Mouse (Mus musculus): ENCODE results near the gene Mrpl35. TPM values are rescaled to one million over a fixed set of nuclear protein-coding genes. Genes with fewer than 3 reads are reported as not detected.
A peak's percentile ranks its signal among the peaks of the same experiment; 100 is the strongest.

The Mrpl35 gene
- polyA plus RNA-seq, 1 experiment = 60.8 TPM

- Histone ChIP-seq H3K9ac (ENCODE audit: low read depth, poor library complexity, severe bottlenecking) (no peak overlapping the region), H3K27ac (ENCODE audit: insufficient read depth, low read length) (no peak overlapping the region), H3K9me3 (replicated peaks; ENCODE audit: control insufficient read depth, insufficient read depth, low read length, poor library complexity, severe bottlenecking) (no peaks in the 10 kb centered on the region), H3K36me3 (ENCODE audit: control insufficient read depth, insufficient read depth, low read length, poor library complexity, severe bottlenecking) (no peaks in the 10 kb centered on the region), H3K4me1 (ENCODE audit: control insufficient read depth, insufficient read depth, low read length) (no peaks in the 10 kb centered on the region), H3K27me3 (ENCODE audit: control insufficient read depth, insufficient read depth, low read length, poor library complexity, severe bottlenecking) (no peaks in the 10 kb centered on the region), H3K4me3 (ENCODE audit: low read depth, low read length) (no peak overlapping the region)
- TF ChIP-seq POLR2A (IDR thresholded peaks at IDR 0.05; ENCODE audit: insufficient read depth, low read length) (no peak), CTCF (IDR thresholded peaks at IDR 0.05; ENCODE audit: low read depth, low read length) (no peak), EP300 (IDR thresholded peaks at IDR 0.05; ENCODE audit: insufficient read depth, low read depth, low read length) (no peak)
Observed at GRCm38 (mm10) chr6:71772156-71772555, 54.6 kb downstream of the Mrpl35 start.

GRCm38 (mm10) chr6:71771282-71771681 lies 55.5 kb downstream of the Mrpl35 start:
- H3K9me3 ChIP-seq (replicated peaks; ENCODE audit: control insufficient read depth, insufficient read depth, low read length, poor library complexity, severe bottlenecking) = no peaks in the 10 kb centered on the region
- no peak overlapping the region for H3K4me3 ChIP-seq (ENCODE audit: low read depth, low read length)
- no peak overlapping the region for H3K27ac ChIP-seq (ENCODE audit: insufficient read depth, low read length)
- no peak overlapping the region for H3K9ac ChIP-seq (ENCODE audit: low read depth, poor library complexity, severe bottlenecking)
- H3K4me1 ChIP-seq (ENCODE audit: control insufficient read depth, insufficient read depth, low read length) = no peaks in the 10 kb centered on the region
- H3K36me3 ChIP-seq (ENCODE audit: control insufficient read depth, insufficient read depth, low read length, poor library complexity, severe bottlenecking) = no peaks in the 10 kb centered on the region
- TF ChIP-seq EP300 (IDR thresholded peaks at IDR 0.05; ENCODE audit: insufficient read depth, low read depth, low read length) (no peak), POLR2A (IDR thresholded peaks at IDR 0.05; ENCODE audit: insufficient read depth, low read length) (no peak)
- no peaks in the 10 kb centered on the region for H3K27me3 ChIP-seq (ENCODE audit: control insufficient read depth, insufficient read depth, low read length, poor library complexity, severe bottlenecking)

DNA sequence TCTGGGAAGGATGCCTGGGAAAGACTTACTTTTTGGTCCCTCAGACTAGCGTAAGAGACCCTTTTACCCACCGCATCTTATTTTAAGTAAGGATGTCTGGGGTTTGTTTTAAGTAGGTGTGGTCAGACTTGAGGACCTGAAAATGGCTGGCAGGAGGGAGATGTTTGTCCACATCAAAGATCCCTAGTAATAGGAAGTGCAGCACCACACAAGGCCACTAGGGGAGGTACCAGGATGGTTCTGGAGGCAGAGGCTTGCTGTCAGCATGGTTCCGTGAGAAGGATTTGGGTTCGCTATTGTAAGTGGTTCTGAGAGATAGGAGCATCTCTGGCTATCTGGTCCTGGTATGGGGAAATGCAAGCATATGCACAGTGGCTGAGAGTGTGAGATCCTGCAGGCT lies 55.9 kb downstream of the Mrpl35 start:
- H3K36me3 ChIP-seq (ENCODE audit: control insufficient read depth, insufficient read depth, low read length, poor library complexity, severe bottlenecking) = no peaks in the 10 kb centered on the region
- no peak overlapping the region for H3K9ac ChIP-seq (ENCODE audit: low read depth, poor library complexity, severe bottlenecking)
- TF ChIP-seq EP300 (IDR thresholded peaks at IDR 0.05; ENCODE audit: insufficient read depth, low read depth, low read length) = no peak
- TF ChIP-seq CTCF (IDR thresholded peaks at IDR 0.05; ENCODE audit: low read depth, low read length) = peak; percentile 15
- no peak overlapping the region for H3K4me3 ChIP-seq (ENCODE audit: low read depth, low read length)
- no peaks in the 10 kb centered on the region for H3K27me3 ChIP-seq (ENCODE audit: control insufficient read depth, insufficient read depth, low read length, poor library complexity, severe bottlenecking)
- 0 out of 2 replicates have a peak overlapping the region, but pooled peaks have one; percentile 14 for H3K27ac ChIP-seq (ENCODE audit: insufficient read depth, low read length)
- no peaks in the 10 kb centered on the region for H3K9me3 ChIP-seq (replicated peaks; ENCODE audit: control insufficient read depth, insufficient read depth, low read length, poor library complexity, severe bottlenecking)
- H3K4me1 ChIP-seq (ENCODE audit: control insufficient read depth, insufficient read depth, low read length) = no peaks in the 10 kb centered on the region

DNA sequence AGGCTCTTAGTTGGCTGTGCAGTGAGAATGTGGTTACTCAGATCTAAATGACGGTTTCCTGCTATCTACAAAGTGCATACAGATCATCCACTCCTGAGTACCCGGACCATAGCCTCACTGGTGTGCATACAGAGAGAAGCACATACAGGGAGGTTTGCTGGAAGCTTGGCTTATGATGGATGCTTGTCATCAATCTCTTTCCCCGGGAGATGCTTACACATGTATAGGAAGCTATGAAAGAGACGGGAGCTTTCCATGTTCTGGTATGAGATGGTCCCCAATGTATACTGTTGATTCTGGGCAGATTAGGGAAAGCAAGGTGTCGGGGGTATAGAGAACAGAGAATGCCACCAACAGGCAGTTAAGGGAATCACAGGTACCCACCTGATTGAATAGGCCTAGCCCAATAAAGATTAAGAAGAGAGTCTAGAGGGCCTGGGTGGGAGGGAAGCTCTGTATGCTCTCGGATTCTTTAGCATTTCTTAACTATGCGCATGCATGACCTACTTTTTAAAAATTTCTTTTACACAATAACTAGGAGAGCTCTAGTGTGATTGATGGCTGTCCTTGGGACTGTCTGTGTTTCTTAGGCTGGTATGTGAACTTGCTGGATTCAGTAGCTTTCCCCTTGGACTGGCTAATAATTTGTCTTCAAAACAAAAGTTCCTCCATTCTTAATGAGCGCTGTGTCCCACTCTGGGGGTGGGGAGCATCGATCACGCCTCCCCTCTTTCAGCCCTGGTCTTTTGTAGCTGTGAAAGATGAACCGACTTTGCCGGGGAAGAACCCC lies 56.7 kb downstream of the Mrpl35 start:
- TF ChIP-seq POLR2A (IDR thresholded peaks at IDR 0.05; ENCODE audit: insufficient read depth, low read length) = no peak
- TF ChIP-seq CTCF (IDR thresholded peaks at IDR 0.05; ENCODE audit: low read depth, low read length) = no peak
- no peak for TF ChIP-seq EP300 (IDR thresholded peaks at IDR 0.05; ENCODE audit: insufficient read depth, low read depth, low read length)
- Histone ChIP-seq H3K4me1 (ENCODE audit: control insufficient read depth, insufficient read depth, low read length) (no peaks in the 10 kb centered on the region), H3K36me3 (ENCODE audit: control insufficient read depth, insufficient read depth, low read length, poor library complexity, severe bottlenecking) (no peaks in the 10 kb centered on the region), H3K27me3 (ENCODE audit: control insufficient read depth, insufficient read depth, low read length, poor library complexity, severe bottlenecking) (no peaks in the 10 kb centered on the region), H3K9ac (ENCODE audit: low read depth, poor library complexity, severe bottlenecking) (no peak overlapping the region), H3K4me3 (ENCODE audit: low read depth, low read length) (no peak overlapping the region), H3K9me3 (replicated peaks; ENCODE audit: control insufficient read depth, insufficient read depth, low read length, poor library complexity, severe bottlenecking) (no peaks in the 10 kb centered on the region), H3K27ac (ENCODE audit: insufficient read depth, low read length) (no peak overlapping the region)

DNA sequence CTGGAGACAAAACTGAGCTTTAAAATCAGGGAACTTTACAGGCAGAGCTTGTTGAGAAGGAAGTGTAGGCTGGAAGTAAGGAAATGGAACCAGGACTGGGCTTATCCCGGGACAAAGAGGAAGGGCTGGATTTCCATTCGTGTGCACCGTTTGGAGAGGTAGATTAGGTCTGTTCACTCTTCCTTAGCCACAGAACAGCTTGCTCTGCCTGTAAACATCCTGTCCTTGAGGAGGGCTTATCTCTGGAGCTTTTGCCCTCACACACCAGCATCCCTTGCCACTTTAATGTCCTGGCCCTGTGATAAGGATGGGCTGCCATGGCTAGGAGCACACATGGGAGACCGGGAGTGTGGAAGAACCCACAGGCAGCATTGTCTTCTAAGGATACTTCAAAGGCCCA lies 59.0 kb downstream of the Mrpl35 start:
- Histone ChIP-seq H3K9ac (ENCODE audit: low read depth, poor library complexity, severe bottlenecking) (no peak overlapping the region), H3K27me3 (ENCODE audit: control insufficient read depth, insufficient read depth, low read length, poor library complexity, severe bottlenecking) (no peaks in the 10 kb centered on the region), H3K4me3 (ENCODE audit: low read depth, low read length) (no peak overlapping the region), H3K4me1 (ENCODE audit: control insufficient read depth, insufficient read depth, low read length) (no peaks in the 10 kb centered on the region), H3K36me3 (ENCODE audit: control insufficient read depth, insufficient read depth, low read length, poor library complexity, severe bottlenecking) (no peaks in the 10 kb centered on the region), H3K27ac (ENCODE audit: insufficient read depth, low read length) (no peak overlapping the region), H3K9me3 (replicated peaks; ENCODE audit: control insufficient read depth, insufficient read depth, low read length, poor library complexity, severe bottlenecking) (no peaks in the 10 kb centered on the region)
- TF ChIP-seq POLR2A (IDR thresholded peaks at IDR 0.05; ENCODE audit: insufficient read depth, low read length) = no peak
- TF ChIP-seq CTCF (IDR thresholded peaks at IDR 0.05; ENCODE audit: low read depth, low read length) = no peak
- no peak for TF ChIP-seq EP300 (IDR thresholded peaks at IDR 0.05; ENCODE audit: insufficient read depth, low read depth, low read length)

Other genes with a start within 250 kb of the Mrpl35 start
- gene Kdm3a, start 194.0 kb downstream of the Mrpl35 start, polyA plus RNA-seq (2011; ENCODE audit: insufficient read depth, insufficient read length, low read depth, missing spikeins) = 42.6 and 49.3 TPM in 2 replicates
- gene Reep1, start 119.4 kb downstream of the Mrpl35 start, polyA plus RNA-seq (2011; ENCODE audit: insufficient read depth, insufficient read length, low read depth, missing spikeins) = 2.9 and 3.3 TPM in 2 replicates
- gene Immt, start 4.4 kb upstream of the Mrpl35 start, polyA plus RNA-seq (2011; ENCODE audit: insufficient read depth, insufficient read length, low read depth, missing spikeins) = 128 and 129 TPM in 2 replicates
- gene Ptcd3, start 81.8 kb upstream of the Mrpl35 start, polyA plus RNA-seq (2011; ENCODE audit: insufficient read depth, insufficient read length, low read depth, missing spikeins) = 141 and 155 TPM in 2 replicates
- 65.4 and 68.0 TPM in 2 replicates for gene Polr1a, start 82.1 kb upstream of the Mrpl35 start, polyA plus RNA-seq (2011; ENCODE audit: insufficient read depth, insufficient read length, low read depth, missing spikeins)

Measured in ES-Bruce4 (cell line).